32 mouse cellular contexts compared by ENCODE assay signal in the genomic region with DNA sequence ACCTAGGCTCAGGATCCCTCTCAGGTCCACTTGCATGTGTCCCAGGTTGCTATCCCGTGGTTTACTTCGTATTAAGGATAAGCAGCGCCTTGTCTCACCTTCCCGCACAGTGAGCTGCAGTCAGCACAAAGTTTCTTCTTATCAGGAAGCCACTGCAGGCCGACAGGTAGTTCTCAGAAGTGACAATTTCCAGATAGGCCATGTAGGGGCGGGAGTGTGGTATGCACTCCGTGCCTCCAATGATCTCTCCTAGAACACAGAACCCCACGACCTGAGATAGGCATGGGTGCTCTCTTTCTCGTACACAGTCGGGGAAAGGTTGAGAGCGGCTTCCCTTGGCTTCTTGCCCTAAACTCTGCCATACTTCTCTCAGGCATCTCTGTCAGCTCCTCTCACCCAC. TPM values are rescaled to one million over a fixed set of nuclear protein-coding genes. Genes with fewer than 3 reads are reported as not detected.
"Had no signal": no experiment of that assay in that cellular context is flagged by ENCODE, and none has a peak within 500 bp of the region (broad histone marks: within the 10 kb centered on the region; RNA-seq: fewer than 3 reads in every experiment).

No protein-coding gene starts in this region.

- DNase-seq: kidney, adult 18-20 months; kidney, adult 9 months; kidney, postnatal 14 days; kidney, postnatal 4 days; lung, embryonic 14.5 days; retina, postnatal 1 day; right cerebral cortex, postnatal 25 days; spleen, adult 18-20 months; thymus, postnatal 25 days had no signal

- ATAC-seq: inflammation-experienced regulatory T-cells, adult 6 months; intestine, embryonic 16.5 days; lung, postnatal 0 days; midbrain, embryonic 13.5 days; midbrain, embryonic 16.5 days had no signal

- H3K27me3 ChIP-seq: limb, embryonic 13.5 days; midbrain, embryonic 13.5 days; neural tube, embryonic 13.5 days; stomach, embryonic 15.5 days had no signal

- H3K9ac ChIP-seq: limb, embryonic 13.5 days; lung, embryonic 14.5 days; midbrain, embryonic 13.5 days; neural tube, embryonic 13.5 days; stomach, embryonic 15.5 days had no signal

- H3K9me3 ChIP-seq: limb, embryonic 10.5 days; limb, embryonic 13.5 days; megakaryocyte, embryonic 14.5 days; midbrain, embryonic 10.5 days; midbrain, embryonic 13.5 days; neural tube, embryonic 13.5 days; stomach, embryonic 15.5 days had no signal

- H3K27ac ChIP-seq: limb, embryonic 10.5 days; limb, embryonic 13.5 days; macrophage; midbrain, embryonic 10.5 days; midbrain, embryonic 13.5 days; neural tube, embryonic 13.5 days; stomach, embryonic 15.5 days had no signal

- H3K36me3 ChIP-seq: limb, embryonic 10.5 days; limb, embryonic 13.5 days; midbrain, embryonic 10.5 days; midbrain, embryonic 13.5 days; neural tube, embryonic 13.5 days; stomach, embryonic 15.5 days had no signal

- H3K4me2 ChIP-seq: limb, embryonic 13.5 days; lung, embryonic 14.5 days; midbrain, embryonic 13.5 days; neural tube, embryonic 13.5 days; stomach, embryonic 15.5 days had no signal

- H3K4me1 ChIP-seq: midbrain, embryonic 10.5 days; midbrain, embryonic 13.5 days; neural tube, embryonic 13.5 days; stomach, embryonic 15.5 days had no signal

- H3K4me3 ChIP-seq: limb, embryonic 10.5 days; limb, embryonic 13.5 days; megakaryocyte, embryonic 14.5 days; midbrain, embryonic 10.5 days; midbrain, embryonic 13.5 days; myocyte; neural tube, embryonic 13.5 days; stomach, embryonic 15.5 days had no signal

RNA-seq across cellular contexts. Expression of gene Cma1, which starts 0.9 kb away (rescaled TPM):
- total RNA-seq: layer of hippocampus, adult 18-20 months; left cerebral cortex, adult 8-10 months; left cerebral cortex, postnatal 14 days; liver, adult 2 months had no signal
- polyA plus RNA-seq: inflammation-experienced regulatory T-cells, adult 6 months; limb, embryonic 10.5 days; liver, adult 2 months; macrophage; midbrain, embryonic 10.5 days; midbrain, embryonic 13.5 days; neural tube, embryonic 13.5 days had no signal

RNA-seq across cellular contexts. Expression of gene Cma2, which starts 7.2 kb away (rescaled TPM):
- total RNA-seq: layer of hippocampus, adult 18-20 months; layer of hippocampus, postnatal 14 days; left cerebral cortex, adult 8-10 months; left cerebral cortex, postnatal 14 days; liver, adult 2 months; monocyte, adult 5-6 weeks; neutrophil, adult 5-6 weeks had no signal
- polyA plus RNA-seq: inflammation-experienced regulatory T-cells, adult 6 months; intestine, embryonic 16.5 days; kidney, embryonic 16.5 days; limb, embryonic 10.5 days; limb, embryonic 13.5 days; liver, adult 2 months; lung, embryonic 14.5 days; lung, postnatal 0 days; macrophage; midbrain, embryonic 10.5 days; midbrain, embryonic 13.5 days; midbrain, embryonic 16.5 days; neural tube, embryonic 13.5 days; stomach, embryonic 15.5 days; testis, adult 2 months; thymus, postnatal 0 days had no signal

RNA-seq across cellular contexts. Expression of gene Cbln3, which starts 59.4 kb away (rescaled TPM):
- total RNA-seq: neutrophil, adult 5-6 weeks had no signal
- polyA plus RNA-seq: macrophage had no signal
